Mouse (Mus musculus): Measurements from ENCODE around the gene Ovca2. TPM values are rescaled to one million over a fixed set of nuclear protein-coding genes. Genes with fewer than 3 reads are reported as not detected.

Gene Ovca2
- total RNA-seq, 1 experiment from 2014 or later, result 23.9 TPM

DNA sequence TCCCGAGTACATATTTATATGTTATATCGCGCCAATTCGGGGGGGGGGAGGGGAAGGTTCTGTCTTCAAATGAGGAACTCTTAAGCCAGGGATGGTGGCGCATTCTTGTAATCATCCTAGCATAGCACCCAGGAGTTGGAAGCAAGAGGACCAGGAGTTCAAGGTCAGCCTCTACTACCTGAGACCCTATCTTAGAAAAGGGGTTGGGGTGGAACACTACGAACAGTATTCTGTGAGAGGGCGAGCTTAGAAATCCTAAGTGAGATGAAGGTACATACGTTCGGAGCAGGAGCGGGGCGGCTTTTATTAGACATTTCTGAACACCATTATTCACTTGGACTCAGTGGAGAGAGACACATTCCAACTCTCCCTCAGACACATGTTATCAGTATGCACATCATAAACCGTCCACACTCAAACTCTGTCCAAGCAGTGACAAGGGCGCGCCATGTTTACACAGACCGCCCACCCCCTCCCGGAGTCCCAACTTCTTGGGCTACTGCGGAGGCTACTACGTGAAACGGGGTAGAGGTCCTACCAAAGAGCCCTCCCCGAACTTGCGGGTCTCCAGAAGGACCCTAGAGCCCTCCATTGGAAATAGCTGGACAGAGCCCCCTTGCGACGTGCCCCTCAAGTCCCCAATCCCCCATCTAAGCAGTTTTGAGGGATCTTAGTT, 9.1 kb downstream of the Ovca2 start, which contains the start of gene Hic1:
Gene Hic1, minus strand, starts transcription at position 115 of the 676 bp plus-strand sequence.
- no peak for DNase-seq

DNA sequence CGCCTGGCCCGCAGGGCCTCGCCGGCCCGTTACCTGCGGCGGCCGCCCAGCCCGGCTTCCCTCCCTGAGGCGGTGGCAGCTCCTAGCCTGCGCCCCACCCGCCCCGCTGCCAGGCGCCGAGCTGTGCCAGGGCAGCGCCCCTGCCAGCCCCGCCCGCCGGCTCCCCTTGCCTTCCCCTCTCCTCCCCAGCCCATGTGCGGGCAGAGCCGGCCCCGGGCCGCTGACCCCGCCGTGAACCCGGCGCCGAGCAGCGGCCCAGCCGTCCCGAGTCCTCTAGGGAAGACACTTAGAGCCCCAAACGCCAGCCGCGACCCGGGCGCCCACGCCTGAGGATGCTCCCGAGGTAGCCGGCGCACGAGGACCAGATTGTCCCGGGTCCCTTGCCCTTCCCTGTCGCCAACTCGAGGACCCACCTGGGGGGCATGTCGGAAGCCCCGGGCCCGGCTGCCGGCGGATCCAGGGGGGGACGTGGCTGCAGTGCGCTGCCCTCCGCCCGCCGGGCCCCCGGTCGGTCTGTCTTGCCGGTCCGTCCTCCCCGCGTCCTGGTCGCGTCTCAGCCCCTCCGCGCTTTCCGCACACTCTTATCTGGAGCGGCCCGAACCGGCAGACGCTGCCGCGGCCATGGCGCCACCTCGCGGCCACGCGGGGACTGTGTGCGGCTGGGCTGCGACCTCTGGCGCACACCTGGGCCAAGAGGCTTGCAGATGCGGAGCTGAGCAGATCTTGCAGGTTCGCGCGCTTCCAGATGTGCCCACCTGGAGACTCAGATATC, 9.9 kb downstream of the Ovca2 start:
- DNase-seq, result peak; percentile 87

DNA sequence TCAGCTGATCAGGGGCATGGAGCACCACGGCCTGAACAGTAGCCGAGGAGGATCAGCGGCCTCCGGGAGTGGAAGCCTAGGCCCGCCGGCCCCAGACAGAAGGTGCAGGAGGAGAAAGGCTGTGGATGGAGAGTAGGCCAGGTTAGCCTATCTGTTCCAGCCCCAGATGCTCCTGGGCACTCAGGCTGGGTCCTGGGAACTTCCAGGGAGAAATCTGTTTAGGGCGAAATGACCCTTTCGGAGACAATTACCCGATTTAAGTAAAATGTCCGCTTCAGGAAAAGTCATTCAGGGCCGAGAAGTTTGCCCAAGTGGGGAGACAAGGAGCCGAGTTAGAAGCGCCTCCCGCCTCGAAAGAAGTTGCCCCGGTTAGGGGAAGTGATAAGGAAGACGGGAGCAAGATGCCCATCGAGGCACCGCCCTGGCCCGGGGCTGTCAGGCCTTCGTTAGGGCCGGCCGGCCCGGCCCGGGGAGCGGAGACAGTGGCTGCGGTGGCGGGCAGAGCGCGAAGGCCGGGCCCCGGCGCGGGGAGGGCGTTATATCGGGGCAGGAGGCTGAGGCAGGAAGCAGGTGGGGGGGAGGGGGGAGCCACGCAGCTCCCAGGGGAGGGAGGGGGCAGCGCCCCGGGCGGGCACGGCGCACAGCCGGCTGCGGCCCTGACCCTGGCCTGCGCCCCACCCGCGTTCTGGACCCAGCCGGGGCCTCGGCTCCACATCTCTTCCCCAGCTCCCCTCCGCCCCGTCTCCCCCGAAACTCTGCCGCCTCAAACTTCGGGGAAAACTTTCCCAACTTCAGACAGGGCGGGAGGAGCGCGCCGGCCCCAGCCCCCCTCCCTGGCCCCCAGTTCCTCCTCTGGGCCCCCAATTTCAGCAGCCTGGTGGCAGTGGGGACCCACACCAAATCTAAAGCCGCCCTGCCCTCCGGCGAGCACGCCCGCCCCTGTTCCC, 10.7 kb downstream of the Ovca2 start:
- no peak for DNase-seq

DNA sequence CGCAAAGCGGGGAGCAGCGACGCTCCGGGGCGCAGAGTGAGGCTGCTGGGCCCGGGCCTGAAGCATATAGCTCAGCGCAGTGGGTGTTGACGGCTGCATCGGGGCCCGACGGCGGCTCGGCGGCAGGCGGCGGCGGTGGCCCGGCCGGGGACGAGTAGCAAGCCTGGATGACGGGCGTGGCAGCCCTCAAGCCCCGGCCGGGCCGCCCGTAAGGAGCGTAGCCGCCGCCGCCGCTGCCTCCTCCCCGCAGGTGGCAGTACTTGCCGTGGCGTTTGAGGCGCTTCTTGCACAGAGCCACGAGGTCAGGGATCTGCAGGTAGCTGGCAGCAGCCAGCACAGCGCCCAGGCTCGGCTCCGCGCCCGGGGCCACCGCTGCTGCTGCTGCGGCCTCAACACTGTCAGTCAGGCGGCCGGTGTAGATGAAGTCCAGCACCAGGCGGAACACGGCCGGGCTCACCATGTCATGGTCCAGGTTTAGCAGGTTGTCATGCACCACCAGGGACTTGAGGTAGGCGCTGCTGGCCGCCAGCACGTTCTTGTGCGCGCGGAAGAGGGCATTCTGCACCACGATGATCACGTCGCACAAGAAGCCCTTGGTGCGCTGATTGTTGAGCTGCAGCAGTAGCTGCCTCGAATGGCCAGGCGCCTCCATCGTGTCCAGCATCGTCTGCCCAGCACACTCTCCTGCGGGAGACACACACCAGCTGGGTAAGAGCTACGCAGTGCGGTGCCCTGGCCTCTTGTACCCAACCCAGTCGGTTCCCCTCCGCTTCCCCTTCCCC, 11.6 kb downstream of the Ovca2 start:
- peak; percentile 40 for DNase-seq

DNA sequence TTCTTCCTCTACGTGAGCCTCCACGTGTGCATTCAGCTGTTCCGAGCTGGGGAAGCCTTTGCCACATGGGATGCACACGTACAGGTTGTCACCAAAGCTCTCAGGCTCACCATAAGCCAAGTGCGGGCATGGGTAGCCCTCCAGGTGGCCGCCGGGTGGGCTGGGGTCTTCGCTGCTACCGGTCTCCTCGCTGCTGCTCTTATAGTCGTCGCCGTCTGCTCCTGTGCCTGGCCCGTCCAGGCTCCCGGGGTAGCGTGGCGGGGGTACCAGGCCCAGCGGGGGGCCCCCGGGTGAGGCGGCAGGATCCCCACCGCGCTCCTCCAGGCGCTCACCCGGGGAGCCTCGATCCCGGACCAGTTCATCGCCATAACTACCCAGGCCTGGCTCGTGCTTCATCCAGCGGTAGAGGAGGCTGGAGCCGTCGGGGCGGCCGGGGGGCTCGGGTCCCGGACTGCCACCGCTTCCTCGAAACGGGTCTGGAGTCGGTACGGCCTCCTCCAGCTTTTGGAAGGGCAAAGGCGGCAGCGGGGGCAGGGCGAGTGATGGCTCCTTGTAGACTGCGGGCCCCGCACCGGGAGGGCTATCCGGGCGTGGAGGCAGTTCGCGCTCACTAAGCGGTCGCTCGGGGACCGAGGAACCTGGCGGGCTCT, 12.3 kb downstream of the Ovca2 start:
- peak; percentile 35 for DNase-seq

DNA sequence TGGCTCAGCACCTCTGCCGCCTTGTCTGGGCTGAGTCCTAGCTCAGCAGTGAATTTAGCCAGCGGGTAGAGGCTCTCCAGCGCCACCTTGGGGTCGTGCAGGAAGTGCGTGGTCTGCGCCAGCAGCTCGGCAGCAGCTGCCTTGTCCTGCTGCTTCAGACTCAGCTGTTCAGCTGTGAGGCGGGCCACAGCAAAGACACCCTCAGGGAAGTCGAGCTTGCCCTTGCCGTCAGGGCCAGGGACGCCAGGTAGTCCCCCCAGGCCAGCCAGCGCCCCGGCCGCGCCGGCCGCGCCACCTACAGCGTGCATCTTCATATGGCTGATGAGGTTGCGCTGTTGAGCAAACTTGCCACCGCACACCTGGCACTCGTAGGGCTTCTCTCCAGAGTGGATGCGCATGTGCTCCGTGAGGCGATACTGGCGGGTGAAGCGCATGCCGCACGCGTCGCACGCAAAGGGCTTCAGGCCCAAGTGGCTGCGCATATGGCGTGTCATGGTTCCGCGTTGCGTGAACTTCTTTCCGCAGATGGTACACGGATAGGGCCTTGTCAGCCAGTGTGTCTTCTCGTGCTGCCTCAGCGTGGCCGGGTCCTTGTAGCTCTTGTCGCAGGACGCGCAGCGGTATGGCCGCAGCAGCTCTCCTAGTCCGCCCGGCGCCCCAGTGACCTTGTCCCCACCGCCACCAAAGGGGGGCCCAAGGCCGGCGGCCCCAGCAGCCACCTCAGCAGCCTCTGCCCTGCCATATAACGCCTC, 13.0 kb downstream of the Ovca2 start:
- peak; percentile 89 for DNase-seq

DNA sequence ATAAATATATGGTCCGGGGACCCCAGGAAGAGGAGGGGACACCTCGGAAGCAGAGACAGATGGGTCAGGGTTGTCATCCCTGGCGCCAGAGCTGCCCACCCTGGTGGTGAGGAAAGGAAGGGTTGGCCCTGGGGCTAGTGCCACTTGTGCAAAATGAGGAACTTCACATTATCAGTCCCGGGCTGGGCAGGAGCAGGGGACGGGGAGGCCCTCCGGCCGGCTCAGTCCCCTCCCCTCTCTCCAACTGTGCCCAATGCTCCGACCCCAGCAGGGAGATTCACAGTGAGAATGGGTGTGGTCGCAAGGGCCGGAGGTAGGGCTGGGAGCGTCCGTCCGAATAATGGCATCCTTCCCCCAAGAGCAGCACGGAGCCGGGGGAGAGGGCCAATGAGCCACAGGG, 13.9 kb downstream of the Ovca2 start:
- DNase-seq, result no peak

DNA sequence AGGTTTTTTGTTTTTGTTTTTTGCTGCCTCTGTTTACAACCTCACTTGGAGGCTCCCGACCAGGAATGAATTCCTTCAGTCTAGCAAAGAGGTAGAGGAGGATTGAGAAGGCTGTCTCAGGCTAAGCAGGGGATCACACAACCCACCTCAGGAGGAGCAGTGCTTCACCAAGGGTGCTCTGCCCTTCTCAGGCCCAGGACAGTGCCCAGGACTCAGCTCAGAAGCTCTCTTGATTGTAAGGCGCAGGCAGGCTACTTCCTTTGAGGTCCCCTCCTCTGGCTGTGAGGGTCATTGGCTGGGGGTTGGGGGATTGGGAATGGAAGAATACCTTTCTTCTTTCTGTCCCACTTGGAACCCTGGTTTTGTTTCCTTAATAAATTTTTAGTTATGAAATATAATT, 14.6 kb downstream of the Ovca2 start:
- no peak for DNase-seq

DNA sequence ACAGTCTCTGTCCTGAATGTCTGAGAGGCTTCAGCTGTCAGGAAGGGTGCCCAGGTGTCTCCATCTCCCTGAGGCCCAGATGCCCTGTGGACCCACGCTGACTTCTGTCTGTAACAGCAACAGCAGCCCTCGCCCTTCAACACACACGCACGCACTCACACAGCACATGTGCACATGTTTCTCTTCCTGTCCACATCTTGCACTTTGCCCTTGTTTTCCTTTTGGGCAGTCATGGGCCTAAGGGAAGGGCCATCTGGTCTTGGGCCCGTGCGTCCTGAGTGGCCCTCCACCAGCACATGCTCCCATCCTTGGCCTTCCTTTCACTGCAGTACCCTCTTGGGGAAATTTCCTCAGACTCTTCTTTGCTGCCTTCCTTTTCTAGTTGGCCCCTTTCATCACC, 15.3 kb downstream of the Ovca2 start:
- DNase-seq, result no peak

DNA sequence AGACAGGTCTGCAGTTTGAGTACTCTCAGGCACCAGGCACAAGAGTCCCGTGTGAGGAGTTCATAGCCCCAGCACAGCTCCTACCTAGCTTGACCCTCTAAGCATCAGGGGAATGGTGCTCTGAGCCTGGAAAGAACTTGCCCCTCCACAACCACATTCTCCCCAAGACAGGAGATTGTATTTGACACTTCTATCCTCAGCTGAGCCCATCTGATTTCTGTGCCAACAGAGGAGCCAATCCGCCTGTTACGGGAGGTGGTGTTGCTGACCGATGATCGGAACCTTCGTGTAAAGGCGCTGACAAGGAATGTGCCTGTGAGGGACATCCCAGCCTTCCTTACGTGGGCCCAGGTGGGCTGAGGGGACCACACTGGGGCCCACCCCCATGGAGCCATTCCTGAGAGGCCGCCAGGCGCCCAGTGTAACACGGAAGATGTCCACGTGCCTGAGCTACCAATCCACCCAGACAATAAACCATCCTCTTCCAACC, 16.0 kb downstream of the Ovca2 start:
- no peak for DNase-seq

DNA sequence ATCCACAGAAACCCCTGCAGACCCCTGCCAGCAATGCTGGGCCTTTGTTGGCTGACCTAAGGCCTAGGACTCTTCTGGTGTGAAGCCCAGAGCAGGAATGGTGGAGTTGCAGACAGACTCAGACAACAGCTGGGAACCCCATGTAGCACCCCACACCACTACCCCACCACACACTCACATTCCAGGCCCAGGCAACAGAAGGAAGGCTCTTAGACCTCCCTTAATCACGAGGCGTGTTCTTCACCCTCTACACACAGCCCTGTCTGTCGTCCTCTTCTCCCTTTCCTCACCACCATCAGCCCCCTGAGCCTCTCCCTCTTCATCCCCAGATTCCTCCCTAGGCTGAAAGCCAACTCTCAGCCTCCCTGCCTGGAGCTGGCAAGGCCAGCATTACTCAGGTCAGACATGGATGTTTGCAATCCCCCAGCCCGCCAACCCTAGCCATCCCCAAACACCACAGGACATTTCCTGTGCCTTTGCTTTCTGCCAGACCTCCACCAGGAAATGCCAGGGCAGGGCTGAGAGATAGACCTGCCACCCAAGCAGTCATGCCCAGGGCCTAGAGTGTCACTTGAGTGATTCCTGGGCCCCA, 17.1 kb downstream of the Ovca2 start:
- DNase-seq, result no peak

DNA sequence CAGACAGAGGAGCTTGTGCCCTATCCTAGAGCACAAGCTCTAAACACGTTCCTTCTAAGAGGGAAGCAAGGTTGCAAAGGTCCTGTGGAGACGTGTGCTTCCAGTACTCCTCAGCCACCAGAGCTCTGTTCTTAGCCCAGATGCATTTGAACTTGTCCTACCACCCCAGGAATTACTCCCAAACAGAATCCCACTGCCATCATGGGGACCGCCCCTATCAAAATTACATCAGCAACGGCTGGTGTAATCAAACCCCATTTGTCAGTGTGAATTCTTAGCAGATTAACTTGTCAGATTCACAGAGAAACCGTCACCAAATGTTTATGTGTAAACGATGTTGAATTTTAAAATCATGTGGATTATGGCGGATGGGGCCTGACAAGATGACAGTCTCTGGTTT, 17.7 kb downstream of the Ovca2 start:
- DNase-seq, result no peak

DNA sequence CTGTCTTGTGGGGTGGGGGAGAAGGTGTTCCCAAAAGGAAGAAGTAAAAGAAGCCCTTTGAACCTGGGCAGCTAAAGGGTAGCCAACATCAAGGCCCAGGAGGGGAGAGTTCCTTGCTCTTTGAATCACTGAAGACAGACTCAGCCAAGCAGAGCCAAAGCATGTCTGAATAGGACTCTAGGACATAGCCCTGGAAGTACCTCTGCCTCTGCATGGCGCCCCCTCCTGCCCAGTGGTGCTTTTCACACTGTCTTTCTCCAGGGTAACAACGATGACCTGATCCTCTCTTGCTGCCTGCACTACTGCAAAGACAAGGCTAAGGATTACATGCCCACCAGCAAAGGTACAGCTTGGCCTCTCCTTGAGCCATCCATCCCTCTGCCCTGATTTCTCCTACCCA, 19.1 kb downstream of the Ovca2 start:
- peak; percentile 57 for DNase-seq

DNA sequence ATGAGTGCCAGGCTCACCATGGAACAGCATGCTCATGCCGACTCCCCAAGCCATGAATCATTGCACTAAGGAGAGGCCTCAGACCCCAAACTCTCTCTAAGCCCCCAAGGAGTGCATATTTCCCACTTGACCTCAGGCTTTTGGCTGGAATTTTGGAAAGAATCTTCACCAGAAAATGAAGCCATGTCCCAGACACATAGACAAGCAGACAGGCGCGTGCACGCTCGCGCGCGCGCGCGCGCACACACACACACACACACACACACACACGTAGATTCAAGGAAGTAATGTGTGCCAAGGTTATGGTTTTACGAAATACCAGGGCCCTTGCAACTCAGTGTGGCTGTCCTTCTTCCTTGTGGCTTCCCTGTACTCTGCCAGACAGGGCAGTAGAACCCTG, 20.2 kb downstream of the Ovca2 start:
- DNase-seq, result no peak

DNA sequence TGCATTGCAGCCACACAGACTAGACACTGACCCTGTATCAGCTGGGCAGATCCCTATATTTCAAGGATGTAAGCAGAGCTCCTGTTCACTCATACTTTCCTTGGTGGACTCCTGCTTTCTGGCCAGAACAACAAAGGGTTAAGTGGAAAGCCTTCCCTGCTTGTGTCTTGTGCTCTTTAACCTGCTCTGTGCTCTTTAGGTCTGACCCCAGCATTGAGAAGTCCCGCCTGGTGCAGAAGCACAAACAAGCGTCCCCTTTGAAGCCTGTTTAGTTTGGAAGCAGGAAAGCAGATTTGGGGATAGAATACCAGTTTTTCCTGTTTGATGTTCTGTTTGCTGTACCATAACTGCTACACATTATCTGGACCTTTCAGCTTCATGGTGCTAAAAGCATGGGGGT, 20.7 kb downstream of the Ovca2 start:
- DNase-seq, result no peak

DNA sequence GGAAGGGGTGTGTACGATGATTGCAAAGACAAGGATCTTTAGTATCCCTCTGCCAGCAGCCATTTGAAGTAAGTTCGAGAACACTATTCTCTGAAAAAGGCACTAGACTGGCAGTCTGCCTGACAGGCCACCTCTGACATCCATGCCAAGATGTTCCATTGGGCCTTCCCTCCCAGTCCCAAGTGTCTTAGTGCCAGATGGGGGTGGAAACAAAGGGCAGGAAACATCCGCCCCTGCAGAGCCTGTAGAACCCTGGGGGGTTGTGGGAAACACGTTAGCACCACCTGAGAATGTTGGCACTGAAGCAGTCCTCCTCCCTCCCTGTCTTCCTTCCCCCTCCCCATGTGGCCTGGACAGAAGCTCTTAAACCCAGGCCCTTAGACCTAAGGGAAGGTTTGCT, 21.6 kb downstream of the Ovca2 start:
- no peak for DNase-seq

DNA sequence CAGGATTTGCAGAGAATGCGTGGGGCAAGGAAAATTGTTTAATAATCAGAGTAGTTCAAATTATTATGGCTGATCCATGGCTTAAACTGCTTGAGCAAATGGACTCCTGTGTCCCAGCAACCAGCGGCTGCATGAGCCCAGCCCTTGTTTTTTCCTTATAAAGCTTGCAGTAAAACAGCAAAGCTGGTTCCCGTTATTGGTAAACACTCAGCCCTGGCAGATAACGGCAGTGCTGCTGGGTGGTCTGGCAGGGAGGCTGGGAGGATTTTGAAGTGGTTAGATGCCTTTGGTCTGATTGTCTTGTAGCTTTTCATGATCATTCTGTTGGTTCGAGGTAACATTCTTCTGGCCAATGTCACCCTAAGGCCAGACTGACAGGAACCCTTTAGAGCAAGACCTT, 22.2 kb downstream of the Ovca2 start:
- DNase-seq, result no peak

DNA sequence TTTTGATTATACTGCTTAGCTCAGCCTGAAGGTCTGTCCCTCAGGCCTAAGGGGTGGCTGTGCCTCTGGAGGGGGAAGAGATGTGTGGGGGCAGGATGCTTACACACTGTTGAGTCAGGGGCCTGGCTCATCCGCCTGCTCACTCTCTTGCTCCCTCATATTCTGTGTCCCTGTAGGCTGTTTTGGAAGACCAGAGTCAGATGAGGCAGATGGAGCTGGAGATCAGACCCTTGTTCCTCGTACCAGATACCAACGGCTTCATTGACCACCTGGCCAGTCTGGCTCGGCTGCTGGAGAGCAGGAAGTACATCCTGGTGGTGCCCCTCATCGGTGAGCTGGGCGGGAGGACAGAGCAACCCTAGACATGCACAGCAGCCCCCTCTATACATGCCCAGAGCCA, 22.6 kb downstream of the Ovca2 start:
- DNase-seq, result no peak

DNA sequence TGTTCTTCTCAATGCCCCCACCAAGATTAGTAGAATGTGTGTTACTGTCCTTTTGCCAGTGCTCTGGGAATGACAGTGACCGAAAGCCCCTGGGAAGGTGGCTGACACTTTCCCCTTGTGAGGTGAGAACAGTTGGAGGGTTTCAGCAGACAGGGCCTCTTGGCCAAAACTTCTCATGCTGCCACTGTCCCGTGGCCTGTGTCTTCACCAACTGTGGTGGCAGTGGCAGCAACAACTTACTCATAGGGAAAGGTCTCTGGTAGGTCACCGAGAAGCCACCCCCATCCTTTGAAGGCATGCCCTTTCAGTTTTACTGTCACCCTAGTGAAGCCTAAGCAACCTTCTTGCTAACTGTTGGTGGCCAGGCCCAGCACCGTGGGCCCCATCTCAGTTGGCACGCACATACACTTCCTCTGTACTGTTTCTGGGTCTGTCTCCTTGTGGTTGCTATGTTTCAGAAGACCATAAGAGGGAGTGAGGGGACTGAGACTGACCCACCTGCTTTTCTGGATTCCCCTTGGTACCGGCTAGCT, 24.5 kb downstream of the Ovca2 start:
- no peak for DNase-seq

Measured in adrenal gland, postnatal 25 days (tissue).